Mouse (Mus musculus): Measurements from ENCODE around the gene Gucy2c.
"Not testable (repeated sequence)": the region's sequence is repeated elsewhere in the genome, so short reads cannot be mapped to it uniquely, and the experiment has no call there.

Gucy2c gene

DNA sequence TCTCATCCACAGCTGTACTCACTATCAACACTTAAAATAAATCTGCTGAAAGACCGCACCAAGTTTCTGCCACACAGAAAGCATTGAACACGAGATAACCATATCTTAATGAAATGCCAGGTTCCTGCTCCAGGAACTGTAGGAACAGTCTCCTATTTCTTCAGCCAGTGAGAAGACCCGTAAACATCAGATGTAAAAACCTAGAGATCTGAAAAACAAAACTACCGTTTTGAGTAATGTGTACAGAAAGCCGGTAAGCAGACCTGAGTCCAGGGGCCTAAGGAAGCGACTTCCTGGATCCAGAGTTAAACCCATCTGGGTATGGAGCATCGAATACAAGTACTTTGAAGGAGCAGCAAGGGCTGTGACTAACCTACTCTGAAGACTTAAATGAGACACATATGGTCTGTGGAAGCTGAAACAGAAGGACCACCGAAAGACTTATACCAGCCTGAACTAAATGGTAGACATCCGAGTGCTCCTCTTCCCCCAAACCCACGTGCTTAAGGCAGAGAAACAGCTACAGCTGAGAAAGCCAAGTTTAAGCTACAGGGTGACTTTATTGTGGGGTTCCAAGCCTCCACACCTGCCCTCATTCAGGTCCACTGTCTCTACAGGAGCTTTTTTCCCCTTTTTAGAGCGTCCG lies 21.7 kb upstream of the Gucy2c start:
- no peak for DNase-seq (ENCODE audit: low spot score)

DNA sequence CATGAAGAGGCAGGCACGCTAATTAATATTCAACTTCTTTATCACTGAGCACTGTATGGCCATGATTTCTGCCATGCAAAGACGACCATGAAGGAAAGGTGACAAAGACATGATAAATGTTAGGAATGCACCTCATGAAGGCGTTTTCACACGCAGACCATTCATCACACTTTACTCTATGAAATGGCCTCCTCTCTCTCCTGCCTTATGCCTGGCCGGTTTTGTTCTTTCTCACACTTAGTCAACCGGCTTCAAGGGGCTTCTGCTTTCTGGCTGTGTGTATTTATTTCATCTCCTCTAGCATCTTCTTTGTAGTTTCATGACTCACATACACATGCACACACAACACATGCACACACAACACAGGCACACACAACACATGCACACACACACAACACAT lies 19.7 kb upstream of the Gucy2c start:
- no peak for DNase-seq (ENCODE audit: low spot score)

DNA sequence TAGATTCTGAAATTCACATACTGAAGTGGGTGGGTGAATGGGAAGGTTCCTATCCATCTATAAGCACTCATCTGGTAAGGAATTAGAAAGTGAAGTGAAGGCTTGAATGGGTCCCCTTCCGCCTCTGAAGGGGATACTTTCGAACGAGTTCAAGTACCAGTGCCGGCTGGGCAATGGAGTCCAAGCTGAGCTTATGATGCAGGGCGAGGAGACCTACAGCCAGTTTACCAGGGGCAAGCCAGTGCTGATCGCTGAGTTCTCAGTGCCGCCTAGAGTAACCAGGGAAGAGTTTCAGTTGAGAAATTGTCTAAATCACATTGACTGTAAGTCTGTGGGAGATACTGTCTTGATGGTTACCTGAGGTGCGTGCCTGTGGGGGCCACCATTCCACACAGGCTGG lies 19.1 kb upstream of the Gucy2c start:
- no peak for DNase-seq (ENCODE audit: low spot score)

DNA sequence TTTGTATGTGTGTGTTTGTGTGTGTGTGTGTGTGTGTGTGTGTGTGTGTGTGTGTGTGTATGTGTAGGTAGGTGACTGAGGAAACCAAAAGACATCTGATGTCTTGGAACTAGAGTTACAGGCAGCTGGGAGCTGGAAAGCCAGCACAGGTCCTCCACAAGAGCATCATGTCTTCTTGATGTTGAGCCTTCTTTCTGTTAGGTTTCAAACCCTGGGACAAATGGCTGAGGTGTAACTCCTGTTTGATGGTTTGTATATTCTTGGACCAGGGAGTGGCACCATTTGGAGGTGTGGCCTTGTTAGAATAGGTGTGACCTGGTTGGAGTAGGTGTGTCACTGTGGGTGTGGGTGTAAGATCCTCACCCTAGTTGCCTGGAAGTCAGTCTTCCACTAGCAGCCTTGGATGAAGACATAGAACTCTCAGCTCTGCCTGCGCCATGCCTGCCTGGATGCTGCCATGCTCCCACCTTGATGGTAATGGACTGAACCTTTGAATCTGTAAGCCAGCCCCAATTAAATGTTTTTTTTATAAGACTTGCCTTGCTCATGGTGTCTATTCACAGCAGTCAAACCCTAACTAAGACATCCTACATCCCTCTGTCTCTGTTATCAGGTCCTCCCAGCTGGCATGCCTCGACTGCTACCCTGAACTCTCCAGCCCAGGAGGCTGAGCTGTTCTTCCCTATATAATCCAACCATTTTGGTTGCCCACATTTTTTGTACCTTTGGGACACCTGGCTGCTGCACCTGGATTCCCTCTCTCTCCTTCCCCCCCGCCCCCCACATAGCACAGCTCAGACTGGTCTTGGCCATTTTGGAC lies 16.5 kb upstream of the Gucy2c start:
- not testable (repeated sequence) for DNase-seq (ENCODE audit: low spot score)

DNA sequence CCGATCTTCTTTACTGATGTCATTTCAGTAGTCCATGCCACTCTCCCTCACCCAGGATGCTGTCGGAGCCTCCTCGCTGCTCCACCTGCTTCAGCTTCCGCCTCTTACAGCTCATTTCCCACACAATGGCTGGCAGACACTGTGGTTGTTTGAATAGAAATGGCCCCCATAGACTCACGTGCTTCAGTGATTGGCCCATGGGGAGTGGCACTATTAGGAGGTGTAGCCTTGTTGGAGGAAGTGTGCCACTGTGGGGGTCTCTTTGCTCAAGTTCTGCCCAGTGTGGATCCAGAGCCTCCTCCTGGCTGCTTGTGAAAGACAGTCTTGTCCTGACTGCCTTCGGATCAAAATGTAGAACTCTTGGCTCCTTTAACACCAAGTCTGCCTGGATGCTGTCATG lies 14.3 kb upstream of the Gucy2c start:
- no peak for DNase-seq (ENCODE audit: low spot score)

DNA sequence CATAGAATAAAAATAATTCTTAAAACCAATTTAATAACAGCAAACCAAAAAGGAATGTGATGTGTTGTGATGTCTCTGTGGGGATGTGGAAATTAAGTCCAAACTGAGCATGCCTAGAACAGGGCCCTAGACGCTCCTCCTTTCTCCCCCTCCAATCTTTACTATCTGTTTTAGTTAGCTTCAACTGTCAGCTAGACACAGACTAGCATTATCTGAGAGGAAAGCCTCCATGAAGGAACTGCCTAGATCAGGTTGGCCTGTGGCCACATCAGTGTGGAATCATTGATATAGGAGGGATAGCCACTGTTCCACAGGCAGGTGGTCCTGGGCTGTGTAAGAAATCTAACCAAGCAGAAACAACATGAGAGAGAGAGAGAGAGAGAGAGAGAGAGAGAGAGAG lies 13.5 kb upstream of the Gucy2c start:
- no peak for DNase-seq (ENCODE audit: low spot score)

DNA sequence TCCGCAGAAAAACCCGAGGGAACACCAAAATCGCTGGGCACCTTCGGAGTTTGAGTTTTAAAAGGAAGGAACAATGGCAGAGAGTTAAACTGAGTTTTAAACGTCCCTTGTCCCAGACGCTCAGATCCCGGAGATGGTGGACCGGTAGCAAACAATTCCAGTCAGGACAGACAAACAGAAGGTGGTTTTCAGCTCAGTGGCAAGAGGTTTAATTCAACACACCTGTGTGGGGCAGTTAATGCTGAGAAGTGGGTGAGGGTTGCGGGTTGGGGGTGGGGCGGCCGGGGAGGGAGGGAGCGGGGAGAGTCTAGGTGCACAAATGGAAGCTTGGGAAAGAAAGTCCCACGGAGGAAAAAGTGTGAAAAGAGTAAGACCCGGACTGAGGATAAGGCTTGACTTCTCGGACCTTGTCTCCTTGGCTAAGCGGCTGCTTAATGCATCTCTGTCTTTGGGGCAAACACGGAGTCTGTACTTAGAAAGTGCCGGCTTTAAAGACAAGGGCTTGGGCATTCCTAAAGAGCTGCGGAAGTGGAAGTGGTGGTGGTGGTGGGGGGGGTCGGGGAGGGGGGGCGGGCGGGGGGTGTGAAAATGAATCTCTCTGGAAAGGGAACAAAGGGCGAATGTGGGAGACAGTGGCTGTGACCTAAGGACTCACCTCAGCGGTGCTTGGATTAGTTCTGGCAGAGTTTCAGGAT lies 12.4 kb upstream of the Gucy2c start:
- no peak for DNase-seq (ENCODE audit: low spot score)

DNA sequence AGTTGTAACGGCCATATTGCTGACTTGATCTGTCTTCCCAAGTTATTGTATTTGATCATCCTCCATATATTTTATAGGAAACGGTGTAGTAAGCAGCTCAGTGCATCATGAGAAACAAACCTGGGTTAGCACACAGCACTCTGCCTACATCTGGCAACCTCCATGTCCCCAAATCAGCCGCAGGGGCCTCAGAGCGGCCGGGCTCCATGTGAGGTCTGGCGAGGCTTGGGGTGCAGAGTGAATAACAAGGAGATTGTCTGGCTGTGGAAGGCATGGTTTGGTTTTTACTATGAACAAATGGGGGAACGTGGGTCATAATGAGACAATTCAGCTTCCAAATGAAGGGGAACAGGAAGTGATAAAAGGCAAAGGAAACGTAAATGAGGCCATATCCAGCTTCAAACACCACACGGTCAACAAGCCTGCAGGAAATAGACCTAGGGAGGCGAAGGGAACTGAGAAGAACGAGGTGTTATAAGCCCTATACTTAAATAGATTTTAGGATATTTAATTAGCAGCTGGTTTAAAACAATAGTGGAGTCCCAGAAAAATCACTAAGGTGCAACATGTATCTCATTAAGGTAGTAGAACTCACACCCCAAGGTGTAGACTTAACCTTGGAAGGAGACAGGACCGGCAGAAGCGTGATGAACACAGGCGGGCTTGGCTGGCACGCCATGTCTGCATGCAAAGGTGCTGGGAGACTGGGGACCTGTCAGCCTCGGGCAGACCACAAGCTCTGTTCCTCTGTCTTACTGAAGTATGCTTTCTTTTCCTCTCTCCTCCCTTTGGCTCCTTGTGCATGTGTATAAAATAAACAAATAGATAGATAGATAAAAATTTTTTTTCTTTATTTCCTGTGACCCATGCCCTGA lies 11.6 kb upstream of the Gucy2c start:
- no peak for DNase-seq (ENCODE audit: low spot score)

DNA sequence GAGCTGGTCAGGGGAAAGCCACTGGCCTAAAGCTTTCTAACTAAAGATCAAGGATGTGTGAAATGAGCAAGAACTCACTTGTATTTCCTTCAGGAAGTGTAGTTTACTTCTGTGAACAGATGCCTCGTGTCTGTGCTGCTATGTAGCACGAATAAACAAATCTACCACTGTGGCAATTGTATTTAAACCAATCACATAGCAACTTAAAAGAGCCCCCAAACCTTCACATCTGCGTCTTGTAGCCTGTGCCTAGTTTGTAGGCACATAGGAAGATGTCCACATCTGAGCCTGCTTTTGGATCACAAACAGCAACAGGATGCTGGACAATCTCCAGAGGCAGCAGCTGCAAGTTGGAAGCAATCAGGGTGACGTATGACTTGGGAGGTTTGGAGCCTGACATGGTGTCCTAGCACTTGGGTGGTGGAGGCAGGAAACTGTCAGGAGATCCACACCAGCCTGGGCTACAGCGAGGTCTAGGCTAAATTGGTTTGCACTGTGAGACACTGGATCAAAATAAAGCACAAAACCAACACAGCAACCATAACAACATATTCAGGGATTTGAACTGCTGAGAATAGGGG lies 7.9 kb upstream of the Gucy2c start:
- peak; percentile 34 for DNase-seq (ENCODE audit: low spot score)

DNA sequence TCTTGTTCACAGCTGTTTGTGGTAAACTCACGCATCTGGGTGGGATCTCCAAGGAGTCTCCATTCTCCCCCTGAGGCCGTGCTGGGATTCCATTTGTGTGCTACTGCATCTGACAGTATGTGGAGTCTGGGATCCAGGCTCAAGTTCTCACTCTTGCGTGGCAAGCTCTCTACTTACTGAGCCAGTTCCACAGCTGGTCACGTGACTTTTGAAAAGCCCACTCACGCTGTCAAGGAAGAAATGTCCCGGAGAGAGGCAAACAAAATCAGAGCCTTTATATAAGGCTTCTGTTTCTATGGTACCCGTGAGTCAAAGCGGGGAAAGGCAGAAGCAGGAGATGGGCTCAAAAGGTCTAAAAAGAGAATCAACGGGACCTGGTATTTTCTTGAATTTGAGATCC lies 1.2 kb upstream of the Gucy2c start:
- DNase-seq (ENCODE audit: low spot score), result no peak

DNA sequence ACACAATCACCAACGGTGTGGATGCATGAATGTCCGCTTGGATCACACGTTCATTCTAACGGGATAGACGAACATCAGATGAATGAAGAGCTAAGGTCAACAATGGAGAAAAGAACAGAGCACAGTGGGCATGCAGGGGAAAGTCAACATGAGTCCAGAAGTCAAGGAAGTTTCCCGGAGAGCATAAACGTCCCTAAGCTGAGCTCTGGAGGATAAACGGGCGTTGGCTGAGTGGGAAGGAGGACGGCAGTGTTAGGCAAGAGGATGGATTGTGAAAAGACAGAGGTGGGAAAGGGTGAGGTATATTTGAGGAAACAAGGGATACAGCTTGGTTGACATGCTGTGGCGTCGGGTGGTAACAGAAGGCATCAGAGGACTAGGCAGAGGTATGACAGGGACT lies 581 bp upstream of the Gucy2c start:
- no peak for DNase-seq (ENCODE audit: low spot score)

DNA sequence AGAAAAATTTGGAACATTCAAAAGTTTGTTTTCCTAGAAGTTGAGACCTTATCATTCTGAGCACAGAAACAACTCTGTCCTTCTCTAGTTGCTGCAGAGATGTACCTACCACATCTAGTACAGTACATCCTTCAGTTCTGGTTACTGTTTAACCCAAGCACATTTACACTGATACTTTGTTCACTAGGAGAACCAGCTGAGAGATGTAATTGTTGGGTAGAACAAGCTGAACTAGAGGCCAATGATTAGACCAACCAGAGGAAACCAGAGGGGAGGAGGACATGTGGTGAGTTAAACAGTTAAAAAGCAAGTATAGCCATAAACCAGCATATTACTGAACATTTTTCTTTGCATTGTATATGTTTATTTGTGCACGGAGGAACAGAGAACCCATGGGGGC lies 5.2 kb downstream of the Gucy2c start:
- no peak for DNase-seq (ENCODE audit: low spot score)

DNA sequence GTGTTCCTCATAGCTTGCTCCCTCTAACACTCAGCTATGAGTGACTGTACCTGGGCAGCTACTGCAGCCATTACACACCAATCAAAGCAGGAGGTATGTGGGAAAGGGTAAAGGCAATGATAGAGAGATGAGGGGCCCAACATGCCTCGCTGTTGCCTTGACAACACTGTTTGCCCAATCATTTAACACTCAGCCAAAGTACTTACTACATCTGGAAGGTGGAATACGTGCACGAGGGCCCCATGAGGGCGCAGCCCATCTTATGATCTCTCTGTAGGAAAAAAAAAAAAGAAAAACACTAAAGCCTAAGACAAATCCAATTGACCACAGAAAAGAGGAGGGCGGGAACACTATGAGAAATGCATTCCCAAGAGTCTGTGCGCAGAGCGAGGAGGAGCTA lies 11.7 kb downstream of the Gucy2c start:
- no peak for DNase-seq (ENCODE audit: low spot score)

DNA sequence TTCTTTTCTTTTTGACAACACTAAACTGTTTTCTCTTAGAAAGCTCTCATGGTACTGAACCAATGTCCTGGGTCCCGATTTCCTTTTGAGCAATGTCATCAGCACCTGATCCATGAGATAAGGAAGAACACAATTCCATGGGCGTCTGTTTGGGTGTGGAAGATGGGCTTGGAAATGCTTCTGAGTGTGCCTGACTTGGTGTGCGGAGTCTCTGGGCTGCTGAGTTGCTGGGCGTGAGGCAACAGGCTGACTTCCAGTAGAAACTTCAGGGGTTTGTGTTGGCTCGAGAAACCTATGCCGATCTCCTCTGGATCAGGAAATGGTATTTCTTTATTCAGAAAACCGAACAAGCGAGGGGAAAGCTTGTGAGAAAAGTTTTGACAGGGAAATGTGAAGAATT lies 12.4 kb downstream of the Gucy2c start:
- no peak for DNase-seq (ENCODE audit: low spot score)

DNA sequence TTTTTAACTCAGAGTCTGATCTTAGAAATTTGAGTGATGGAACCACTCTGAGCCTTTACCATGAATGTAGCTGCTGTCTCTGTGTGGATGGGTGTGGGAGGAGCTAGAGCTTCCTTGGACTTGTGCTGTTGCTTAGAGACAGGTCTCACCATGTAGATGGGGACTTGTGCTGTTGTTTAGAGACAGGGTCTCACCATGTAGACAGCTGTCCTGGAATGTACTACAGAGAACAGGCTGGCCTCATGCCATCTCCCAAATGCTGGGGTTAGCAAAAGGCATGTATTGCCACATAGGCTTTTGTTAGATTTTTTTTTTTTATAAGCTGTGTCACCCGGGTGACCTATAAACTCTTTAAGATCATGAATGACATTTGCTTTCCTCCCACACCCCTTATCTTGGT lies 17.7 kb downstream of the Gucy2c start:
- DNase-seq (ENCODE audit: low spot score), result no peak

DNA sequence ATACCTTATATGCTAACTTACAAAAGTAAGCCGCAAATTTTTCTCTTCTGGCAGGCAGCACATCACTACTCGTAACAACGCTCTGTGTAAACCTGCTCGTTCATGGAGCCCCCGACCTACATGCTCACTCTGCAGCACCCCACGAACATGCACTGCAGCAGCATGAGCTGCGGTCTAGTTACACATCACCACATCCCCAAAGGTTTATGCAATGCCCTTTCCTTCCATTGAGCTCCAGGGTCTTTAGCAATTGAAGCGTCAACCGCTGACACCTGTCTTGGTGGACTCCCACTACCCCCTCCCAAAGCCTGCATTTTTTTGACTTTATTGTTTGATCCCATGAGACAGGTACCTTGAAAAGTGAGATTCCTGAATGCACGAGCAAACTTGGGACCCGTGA lies 31.0 kb downstream of the Gucy2c start:
- DNase-seq (ENCODE audit: low spot score), result no peak

DNA sequence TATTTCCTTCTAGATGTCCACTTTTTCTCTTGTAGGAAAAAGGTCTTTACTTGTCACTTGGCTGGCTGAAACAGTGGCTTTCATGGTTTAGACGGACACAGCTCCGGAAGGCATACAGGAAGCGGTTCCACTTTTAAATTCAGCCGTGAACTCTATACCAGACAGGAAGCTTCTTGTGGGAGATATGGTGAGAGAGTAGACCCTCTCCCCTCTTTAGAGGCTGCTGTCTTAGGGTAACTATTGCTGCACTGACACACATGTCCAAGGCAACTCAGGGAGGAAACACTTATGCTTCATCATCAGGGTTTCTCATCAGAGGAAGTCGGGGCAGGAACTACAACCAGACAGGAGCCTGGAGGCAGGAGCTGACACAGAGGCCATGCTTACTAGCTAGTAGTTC lies 36.0 kb downstream of the Gucy2c start:
- no peak for DNase-seq (ENCODE audit: low spot score)

DNA sequence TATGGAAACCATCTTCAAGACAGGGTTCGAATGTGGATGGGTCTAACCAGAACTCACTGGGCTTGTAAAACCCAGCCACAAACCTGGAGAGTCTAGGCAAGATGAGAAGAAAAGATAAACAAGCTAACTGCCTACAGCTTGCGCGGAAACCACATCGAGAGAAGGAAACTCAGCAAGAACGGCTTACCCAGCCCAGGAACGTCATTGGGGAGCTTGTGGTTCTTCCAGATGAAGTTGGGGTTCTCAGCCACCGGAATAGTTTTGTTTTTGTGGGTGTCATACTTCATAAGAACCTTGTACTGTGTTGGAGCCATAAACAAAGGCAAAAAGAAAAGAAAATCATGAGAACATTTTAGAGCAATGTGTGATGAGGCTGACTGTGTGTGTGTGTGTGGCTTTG lies 37.8 kb downstream of the Gucy2c start:
- DNase-seq (ENCODE audit: low spot score), result no peak

DNA sequence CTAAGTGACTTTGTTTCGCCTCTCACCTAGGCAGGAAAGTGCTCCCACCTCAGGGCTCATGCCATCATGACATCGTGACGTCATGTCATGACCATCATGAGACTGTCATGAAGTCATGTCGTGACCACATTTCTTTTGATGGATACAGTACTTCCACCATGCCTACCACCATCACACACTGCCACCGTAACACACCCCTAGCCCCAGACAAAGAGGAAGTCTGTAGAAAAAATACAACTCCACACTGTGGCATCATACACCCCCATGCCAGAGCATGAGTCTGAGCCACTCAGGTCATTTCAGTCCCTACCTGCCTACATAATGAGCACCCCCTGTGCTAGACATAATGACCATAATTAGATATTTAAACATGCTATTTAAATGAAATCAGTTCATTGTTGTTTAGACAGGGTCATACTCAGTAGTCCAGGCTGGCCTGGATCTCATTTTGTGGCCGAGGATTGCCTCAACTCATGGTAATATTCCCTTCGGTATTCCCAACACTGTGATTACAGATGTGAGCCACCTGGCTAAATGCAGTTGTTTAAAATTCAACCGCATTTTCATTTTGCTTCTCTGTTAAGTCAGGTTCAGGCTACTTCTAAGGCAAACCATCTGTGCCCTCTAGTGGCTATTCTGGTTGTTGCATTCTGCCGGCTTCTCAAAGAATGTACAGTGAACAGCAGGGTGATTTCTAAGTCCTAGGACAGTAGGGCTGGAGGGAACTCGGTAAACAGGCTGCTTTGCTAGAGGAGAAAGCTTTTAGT lies 39.0 kb downstream of the Gucy2c start:
- peak; percentile 94 for DNase-seq (ENCODE audit: low spot score)

DNA sequence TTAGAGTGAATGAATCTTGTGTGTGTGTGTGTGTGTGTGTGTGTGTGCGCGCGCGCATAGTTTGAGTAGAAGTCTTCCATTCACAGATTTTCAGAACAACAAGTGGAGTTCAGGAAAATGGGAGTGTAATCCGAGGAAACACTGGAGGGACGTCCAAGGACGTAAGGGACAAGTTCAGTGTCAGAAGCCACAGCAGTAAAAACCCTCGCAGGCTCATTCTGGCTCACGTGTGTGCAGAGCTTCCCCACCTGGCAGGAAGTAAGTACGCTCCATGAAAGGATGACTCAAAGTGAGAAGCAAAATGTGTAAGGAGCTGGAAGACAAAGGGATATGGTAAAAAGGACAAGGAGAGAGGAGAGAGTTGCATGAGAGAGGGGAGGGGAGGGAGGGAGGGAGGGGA lies 40.3 kb downstream of the Gucy2c start:
- no peak for DNase-seq (ENCODE audit: low spot score)

DNA sequence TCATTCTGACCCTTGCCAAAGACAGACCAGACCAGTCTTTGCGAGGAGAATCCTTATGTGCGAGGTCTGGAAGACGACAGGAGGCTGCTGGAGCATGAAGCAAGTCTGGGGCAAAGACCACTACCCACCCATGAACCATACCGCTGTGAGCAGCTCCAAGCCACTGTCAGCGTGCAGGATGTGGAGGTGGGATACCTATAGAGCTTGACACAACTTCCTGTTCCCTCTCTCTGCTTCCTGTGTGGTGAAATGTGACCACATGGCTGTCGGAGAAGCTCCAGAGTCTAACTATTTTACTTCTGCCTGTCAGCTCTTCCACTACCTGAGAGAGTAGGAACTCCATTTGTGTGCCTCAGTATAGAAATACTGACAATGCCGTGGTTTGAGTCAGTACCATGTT lies 45.8 kb downstream of the Gucy2c start:
- DNase-seq (ENCODE audit: low spot score), result no peak

All from layer of hippocampus, adult 11-12 months (tissue).